Mouse (Mus musculus): ENCODE results near the gene Sumf1.
A peak's percentile ranks its signal among the peaks of the same experiment; 100 is the strongest.

The Sumf1 gene

DNA sequence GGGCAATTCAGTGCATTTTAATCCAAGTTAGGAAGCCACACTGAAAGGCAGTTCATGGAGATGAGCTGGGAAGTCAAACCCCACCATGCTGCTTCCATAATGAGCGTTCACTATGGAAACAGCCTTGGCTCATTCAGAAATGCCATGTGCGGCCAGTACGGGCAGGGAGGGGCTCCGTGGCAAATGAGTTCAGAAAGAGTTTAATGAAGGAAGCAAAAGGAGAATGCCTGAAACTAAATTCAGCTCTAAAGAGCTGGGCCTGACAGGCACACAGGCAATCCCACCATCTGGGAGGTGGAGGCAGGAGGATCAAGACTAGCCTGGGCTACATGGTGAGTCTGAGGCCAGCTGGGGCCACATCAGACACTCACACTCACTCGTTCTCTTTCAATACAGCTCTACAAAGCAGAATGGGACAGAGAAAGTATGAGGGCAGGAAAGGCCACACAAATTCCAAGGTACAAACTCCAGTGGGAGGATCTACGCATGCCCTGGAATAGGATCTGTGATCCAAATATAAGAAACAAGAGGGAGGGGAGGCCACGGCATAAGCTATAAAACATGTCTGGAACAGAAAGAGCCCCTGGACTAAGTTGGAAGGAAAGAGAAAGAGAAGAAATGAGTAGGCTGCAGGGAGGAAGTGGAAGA is 39.3 kb downstream of the Sumf1 start:
- no peak for DNase-seq

DNA sequence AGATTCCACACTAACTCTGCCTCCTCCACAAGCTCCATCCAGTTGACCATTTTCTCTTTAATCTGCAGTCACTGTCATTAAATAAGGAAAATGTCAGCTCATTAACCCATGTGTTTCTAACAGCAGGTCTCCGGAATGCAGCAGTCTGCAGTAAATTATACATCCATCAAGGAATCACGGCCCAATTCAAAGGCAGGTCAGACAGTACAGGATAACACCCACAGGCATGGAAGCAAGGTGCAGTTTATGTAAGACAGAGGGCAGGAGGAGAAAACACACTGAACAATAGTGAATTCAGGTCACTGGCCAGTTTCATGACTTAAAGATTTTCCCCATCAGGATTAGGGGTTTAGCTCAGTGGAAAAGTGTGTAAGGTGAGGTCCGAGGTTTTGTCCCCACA is 40.1 kb downstream of the Sumf1 start:
- DNase-seq = no peak

DNA sequence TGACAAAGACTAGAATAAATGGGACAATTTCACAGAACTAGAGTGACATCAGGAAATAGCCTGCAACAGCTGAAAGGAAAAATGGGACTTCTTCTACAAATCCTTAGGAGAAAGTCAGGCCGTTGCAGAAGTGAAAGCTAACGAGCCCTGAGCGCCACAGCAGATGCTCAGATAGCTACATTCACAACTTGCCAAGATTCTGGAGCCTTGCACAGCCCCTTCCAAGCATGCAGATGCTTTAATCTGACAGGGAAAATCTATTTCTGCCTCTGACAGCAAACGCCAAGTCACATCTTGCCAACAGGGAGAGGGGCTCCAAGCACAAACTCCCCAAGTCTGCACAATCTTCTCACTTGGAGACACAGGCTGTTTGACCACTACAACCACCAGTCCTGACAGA is 42.6 kb downstream of the Sumf1 start:
- peak; percentile 32 for DNase-seq

DNA sequence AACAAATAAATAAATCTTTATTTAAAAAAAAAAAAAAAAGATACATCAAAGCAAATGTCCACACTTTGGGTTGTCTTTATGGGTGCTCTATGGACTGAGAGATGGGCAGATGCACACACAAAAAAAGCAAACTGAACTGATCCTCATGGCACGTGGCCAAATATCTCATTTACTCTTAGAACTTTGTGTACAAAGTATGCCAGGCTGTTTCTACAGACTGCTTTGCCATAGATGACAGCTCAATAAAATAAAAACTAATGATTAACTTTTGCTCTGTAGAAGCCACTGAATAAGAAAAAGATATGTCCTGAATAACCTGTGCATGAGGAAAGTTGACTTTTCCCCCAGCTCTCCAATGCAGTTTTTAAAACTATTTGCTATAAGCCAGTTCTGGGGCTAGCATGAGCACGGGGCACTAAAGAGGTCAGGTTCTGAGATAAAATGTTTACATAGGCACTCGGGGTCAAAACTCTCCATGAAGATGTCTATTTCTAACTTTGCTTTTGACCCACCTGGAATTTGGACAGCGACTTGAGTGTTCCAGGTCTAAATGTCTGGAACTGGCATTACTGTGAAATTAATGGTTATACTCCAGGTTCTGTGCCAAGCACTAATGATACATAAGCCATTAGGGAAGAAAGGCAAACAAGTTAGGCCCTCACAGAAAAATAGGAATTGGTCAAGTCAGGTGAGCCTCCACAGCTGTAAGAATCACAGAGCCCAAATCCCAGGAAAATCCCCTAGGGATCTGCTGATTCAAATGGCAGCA is 44.5 kb downstream of the Sumf1 start:
- DNase-seq = no peak

DNA sequence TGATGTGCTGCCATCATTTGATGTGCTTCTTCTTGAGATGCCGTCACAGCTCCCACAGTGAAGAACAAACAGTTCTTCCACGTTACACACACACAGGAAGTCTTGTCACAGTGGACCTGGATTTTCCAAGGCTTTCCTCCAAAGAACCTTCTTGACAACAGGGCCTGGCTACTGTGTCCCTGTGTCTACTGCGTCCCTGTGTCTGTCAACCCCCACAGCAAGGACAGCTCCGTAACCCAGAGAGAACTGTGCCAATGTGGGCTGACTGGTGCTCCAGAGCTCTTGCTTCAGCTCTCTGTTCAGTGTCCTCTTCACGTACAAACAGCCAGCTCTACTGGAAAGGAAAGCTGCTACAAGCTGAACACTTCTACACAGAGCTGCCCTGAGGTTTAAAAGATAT is 48.4 kb downstream of the Sumf1 start:
- no peak for DNase-seq

DNA sequence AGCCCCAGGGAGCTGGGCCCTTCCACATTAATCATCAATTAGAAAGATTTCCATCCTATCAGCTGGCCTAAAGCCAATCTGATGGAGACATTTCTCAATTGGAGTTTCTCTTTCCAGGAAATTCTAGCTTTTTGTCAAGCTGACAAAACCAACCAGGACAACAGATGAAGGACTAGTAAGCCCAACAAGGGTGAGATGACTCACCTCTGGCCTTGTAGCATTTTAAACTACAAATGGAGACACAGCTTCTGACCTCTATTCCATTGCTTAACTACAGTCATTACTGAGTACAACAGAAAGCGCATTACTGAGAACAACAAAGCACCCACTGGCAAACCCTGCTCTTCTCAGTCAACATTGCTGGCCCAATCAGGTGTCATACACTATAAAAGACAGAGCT is 49.1 kb downstream of the Sumf1 start:
- DNase-seq = no peak

DNA sequence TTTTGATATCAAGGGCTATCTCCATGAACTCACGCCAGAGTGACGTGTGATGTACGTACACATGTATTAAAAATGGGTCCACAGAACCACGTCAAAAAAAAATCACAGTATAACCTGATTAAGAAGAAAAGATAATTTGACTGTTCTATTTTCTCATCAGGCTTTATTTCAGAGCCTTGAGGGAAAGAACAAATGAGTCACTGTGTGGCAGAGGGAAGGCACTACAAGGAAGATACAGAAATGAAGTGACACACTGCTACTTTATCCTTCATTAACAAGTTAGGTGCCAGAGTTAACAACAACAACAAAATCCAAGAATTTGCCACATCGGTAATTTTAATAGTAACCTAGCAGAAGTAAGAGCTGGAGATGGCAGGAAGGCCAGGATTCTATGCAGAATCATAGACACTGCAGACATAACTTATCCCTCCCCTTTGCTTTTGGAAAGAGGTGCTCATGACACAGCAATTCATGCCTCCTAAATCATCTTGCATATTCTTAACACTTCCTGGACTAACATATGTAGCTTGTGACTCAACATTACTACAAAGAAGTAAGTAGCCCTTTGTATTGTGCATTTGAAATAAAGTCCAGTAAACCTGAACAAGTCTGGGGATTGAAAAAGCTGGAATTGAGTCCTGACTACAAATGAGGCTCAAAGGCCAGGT is 53.0 kb downstream of the Sumf1 start:
- no peak for DNase-seq

DNA sequence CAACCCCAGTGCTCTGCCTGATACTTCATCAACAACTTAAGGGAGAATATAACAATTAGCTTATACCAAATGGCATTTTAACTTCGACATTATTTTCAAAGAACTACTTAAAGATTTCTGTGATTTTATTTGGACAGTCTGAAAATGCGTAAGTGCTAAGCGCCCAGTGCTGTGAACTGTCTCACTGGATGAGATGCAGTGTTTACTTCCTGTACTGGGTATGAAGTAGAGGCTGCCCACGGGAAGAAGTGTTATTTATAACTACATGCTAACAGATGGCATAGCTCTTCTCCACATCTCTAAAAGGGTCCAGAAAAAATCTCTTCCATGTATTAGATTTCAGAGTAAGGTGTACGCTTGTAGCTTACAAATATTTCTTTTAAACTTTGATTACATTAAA is 54.7 kb downstream of the Sumf1 start:
- DNase-seq = no peak

DNA sequence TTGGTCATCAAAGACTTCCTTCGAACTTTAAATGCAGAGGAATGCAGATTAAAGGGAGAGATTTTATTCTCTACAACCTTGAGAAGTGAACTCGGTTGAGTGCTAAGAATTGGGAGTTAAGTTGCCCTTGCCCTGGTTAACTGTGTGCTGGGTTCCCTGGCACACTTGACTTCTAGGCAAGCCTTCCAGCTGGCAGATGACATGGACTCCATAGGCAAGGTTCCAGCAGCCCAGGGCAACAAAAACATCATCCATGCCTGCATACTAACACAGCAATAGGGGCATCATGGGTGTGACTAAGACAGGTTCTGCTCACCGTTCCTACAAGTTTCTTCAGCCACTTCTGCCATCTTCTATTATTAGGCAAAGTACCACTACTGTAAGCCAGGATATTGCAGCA is 58.8 kb downstream of the Sumf1 start:
- DNase-seq = no peak

DNA sequence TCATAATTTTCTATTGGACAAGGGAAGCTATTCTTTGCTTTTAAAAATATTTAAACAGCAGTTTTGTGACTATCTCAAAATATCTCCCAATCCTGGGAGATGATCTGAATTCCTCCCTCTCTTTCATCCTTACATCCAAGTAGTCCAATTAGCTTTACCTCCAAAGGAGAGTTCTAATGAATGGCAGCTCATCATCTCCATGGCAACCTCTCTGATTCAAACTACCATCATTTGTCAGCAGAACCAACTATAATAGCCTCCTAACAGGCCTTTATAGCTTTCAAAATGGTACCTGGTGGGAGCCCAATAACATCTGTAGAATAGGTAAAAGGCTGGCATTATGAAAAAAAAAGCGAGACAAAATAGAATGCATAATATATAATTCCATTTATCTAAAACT is 59.9 kb downstream of the Sumf1 start:
- no peak for DNase-seq

DNA sequence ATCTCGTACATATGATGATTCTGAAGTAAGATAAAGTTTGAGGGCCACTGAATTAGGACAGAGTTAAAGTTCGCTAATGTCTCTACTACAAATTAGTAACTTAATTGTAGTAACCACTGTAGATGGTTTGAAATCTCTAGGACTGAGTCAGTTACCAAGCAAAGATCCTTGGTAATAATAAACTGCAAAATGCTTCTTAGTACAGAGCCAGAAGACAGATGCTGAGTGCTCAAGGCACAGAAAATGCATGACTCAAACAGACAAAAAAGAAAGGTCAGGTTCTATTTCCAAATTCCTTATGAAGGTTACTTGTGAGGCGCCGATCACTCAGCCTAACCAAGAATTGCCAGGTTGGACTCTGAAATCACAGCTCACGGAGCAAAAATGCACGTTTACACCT is 67.5 kb downstream of the Sumf1 start:
- no peak for DNase-seq

DNA sequence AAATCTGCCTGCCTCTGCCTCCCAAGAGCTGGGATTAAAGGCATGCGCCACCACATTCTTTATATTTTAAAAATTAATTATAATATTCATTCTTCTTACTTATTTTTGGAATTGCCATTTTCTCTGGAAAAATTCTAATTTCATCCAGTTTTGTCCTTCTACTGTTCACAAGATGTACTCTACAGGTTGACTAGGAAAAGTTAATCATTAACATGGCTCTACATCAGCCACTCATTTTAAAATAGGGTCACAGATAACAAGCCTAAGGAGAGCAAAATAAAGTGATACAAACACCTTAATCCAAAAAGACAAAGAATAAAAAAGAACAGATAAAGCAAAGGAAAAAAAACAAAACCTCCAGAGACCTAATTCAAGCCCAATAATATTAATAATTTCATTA is 70.4 kb downstream of the Sumf1 start:
- no peak for DNase-seq

DNA sequence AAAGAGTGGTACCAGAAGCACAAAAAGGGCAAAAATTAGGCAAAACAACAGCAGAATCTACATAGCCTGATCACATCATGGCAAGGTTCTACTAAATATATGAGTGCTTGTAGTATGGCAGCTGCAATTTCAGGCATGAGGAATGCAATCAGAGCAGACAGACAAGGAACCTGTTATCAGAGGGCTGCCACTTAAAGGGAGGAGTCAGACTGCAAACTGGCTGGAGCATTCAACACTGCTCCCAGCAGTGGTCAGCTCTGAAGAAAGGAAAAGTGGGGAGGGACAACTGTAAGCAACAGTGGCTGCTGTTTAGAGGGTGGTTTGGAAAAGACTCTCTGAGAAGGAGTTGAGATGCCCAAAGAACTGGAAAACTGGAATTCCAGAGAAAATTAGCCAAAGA is 73.7 kb downstream of the Sumf1 start:
- no peak for DNase-seq

DNA sequence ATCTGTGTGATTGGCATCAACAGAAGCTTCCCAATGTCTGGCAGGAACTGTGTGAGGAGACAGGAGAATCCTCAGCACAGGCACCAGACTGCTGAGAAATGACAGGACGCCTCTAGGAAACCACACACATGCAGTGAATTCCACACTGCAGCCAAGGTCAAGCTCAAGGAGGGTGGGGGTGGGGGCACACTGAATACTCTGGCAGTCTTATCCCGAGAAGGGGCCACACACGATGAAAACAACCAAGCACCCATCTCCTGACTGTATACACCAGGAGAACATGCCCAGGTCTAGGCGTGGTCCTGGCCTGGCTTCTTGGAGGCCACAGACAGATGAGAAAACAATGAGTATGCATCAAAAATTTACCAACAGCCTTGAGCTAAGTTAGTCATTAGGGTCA is 75.0 kb downstream of the Sumf1 start:
- DNase-seq = no peak

DNA sequence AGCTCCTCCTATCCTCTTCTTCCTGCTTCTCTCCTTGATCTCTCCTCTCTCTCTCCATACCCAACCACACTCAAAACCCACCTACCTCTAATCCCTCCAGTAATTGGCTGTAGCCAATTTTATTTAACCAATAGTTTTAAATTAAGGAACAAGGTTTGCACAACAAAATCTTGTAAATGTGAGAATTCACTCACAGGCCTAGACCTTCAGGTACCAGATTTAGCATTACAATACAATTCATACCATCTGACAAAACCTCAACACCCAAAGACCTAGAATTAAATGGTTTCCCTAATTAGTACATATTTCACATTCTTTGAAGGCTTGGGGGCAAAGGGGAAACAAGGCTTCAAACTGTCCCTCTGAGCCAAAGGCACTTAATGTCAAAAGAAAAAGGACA is 78.0 kb downstream of the Sumf1 start:
- no peak for DNase-seq

DNA sequence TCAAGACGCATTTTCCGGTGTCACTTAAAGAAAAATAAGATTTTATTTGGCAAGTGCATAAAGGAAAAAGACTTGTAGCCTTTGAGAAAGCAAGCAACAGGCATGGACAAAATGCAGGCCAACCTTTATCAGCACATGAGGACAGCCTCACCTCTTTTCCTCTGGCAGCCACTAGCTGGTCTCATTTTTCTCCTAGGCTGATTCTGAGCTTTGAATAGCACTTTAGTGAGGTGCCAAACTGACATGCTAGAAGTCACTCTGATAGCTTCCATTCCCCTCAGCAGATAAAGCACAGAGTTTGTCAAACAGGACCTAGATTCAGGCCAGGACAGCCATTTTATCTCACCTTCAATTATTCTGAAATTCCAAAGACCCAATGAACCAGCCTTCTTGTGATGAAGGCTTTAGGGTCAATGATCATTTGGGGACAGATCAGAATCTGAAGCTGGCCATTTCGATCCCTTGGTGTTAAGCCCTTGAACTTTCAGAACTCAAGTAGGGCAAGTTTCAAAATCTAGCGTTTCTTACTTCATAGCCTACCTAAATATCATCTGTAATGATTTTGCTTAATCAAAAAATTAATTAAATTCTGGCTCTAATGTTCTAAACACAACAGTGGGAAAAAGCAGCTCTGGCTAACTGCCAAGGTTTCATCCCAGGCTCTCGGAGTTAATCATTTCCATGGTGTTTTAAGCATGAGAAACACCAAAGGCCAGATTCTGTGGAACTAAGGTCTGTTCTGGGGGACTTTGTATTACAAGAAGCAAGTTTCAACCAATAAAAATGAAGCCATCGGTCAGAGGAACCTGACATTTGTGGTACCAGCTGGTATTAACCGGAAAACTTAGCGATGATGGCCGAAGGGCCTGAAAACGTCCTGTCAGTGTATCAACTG is 83.2 kb downstream of the Sumf1 start:
- DNase-seq = no peak

DNA sequence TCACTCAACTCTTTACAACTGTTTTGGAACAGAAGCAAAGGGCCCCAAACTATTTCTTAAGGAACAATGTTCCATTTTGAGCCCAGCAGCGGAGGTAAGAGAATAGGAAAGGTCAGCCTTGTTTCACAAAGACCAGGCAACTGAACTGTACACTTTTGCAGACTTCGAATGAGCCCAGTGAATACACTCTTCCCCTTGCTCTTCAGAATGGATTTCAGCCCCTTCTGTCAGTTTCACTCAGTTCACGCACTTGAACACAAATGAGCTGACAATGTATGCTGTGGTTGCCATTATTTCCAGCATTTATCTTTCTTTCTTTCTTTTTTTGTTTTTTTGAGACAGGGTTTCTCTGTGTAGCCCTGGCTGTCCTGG is 86.5 kb downstream of the Sumf1 start:
- no peak for DNase-seq

DNA sequence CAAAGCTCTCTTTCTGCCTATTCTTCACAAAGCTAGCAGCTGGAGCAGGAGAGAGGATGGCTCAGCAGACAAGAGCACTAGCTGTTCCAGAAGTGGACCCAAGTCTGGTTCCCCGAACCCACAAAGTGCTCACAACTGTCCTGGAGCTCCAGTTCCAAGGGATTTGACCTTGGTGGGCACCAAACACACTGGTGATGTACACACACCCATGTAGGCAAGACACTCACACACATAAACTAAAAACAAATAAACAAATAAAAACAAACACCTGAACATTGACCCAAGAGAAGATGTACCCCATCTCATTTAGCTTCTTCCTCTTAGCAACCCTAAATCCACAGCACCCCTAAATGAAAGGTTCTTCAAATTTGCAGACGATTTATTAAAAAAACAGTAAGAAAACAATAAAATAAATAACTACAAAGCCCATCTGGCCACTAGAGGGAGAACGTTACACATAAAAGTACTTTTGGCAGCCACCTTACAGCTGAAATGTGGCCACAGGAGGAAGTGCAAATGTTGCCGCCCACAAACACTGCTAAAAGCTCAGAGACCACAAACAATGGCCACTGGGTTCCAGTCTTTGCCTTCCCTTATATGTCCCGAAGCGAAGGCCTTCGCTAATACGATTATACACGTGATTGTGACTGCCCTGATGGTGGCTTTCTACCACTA is 87.1 kb downstream of the Sumf1 start:
- DNase-seq = peak; percentile 33

DNA sequence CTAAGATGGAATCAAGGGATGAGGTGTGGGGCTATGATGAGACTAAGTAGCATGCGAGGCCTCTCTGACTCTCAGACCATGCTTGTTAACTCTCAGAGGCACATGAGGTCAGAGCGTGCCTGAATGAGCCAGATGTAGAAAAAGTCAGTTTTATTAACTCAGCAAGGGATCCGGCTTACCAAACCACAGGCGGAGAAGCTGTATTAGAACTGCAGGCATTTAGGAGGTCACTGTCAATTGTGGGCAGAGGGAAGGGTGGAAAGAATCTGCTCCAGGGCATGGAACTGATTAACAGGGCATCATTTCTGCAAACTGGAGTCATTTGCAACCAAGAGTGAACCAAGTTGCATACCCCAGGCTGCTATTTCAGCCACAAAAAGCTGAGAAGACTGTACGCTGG is 89.9 kb downstream of the Sumf1 start:
- no peak for DNase-seq

DNA sequence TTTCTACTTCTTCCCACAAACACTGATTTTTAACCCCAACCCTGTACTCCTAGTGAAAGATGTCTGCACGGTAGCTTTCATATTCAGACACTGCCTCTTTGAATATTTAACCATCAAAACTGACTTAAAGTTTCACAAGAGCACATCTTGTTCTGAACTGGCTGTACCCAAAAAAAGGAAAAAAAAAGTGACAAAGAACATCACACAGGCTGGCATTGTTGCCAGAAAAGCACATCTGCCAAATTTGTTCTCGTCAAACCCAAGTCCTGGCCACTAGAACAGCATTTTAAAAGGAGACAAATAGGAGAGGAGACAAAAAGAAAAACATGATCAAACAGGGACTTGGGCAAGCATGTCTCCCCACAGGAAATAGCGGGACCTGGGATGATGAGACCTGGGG is 91.9 kb downstream of the Sumf1 start:
- DNase-seq = no peak

DNA sequence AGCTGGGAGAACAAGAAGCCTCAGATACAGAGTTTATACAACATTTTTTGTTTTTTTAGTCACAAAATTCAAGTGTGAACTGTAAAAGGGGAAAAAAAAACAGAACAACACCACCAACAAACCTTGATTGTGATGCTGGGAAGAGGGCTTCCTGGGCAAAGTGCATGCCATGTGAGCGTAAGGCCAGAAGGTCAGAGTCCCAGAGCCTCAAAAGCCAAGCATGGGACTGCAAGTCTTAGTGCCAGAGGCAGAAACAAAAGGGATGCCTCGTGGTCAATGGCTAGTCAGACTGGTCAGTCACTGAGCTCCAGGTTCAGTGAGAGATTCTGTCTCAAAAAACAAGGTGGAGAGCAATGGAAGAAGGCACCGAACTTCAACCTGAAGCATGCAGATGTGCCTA is 92.7 kb downstream of the Sumf1 start:
- no peak for DNase-seq

DNA sequence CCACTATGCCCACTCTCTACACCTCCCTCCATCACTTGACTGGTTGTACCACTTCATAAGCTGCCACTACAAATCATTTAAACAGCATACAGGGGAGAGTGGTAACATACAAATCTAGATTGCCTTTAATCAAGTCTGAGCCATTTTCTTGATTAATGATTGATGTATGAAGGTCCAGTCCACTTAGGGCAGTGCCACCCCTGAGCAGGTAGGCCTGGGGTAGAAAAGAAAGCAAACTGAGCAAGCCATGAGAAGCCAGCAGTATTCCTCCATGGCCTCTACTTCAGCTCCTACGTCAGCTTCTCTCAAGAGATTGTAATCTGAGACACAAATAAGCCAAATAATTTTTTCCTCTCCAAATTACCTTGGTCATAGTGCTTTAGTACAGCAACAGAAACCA is 94.1 kb downstream of the Sumf1 start:
- no peak for DNase-seq

DNA sequence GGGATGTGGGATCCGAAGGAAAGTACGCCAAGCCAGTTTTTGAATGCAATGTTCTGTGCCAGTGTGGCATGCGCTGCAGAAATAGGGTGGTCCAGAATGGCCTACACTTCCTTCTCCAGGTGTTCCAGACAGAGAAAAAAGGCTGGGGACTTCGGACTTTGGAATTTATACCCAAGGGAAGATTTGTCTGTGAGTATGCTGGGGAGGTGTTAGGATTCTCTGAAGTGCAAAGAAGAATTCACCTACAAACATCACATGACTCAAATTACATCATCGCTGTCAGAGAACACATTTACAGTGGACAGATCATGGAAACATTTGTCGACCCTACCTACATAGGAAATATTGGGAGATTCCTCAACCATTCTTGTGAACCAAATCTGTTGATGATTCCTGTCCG is 109.5 kb downstream of the Sumf1 start:
- no peak for DNase-seq

Data from right cerebral cortex, postnatal 14 days (tissue).